Mouse (Mus musculus) heart, embryonic 11.5 days (tissue): ENCODE data around the gene Rag2. TPM values are rescaled to one million over a fixed set of nuclear protein-coding genes. Genes with fewer than 3 reads are reported as not detected.

ENCODE experiments used
- ATAC-seq: fragments of 200-750 bp; cut with Nextera tagmentation; replicated peaks from 2 replicates; pipeline ENCODE4 v1.8.0; 2017; ENCODE audit warnings: moderate library complexity; ENCODE audit not compliant: insufficient number of reproducible peaks, low FRiP score, low TSS enrichment
- H3K27ac ChIP-seq: fragments of 300-500 bp; sonication (generic); 2 replicates; pipeline ENCODE4 v1.5.1; 2014; ENCODE audit warnings: mild to moderate bottlenecking, low read depth, low read length
- H3K27me3 ChIP-seq: fragments of 300-500 bp; sonication (generic); 2 replicates; pipeline ENCODE4 v1.6.1; 2014; ENCODE audit warnings: mild to moderate bottlenecking, low read length, mixed read lengths; ENCODE audit not compliant: control insufficient read depth, insufficient read depth
- H3K36me3 ChIP-seq: fragments of 300-500 bp; sonication (generic); 2 replicates; pipeline ENCODE4 v1.6.1; 2014; ENCODE audit warnings: mild to moderate bottlenecking, low read length, moderate library complexity, mixed read lengths; ENCODE audit not compliant: control insufficient read depth, insufficient read depth
- H3K4me1 ChIP-seq: fragments of 300-500 bp; sonication (generic); 2 replicates; pipeline ENCODE4 v1.6.1; 2014; ENCODE audit warnings: low read length; ENCODE audit not compliant: control insufficient read depth, insufficient read depth
- H3K4me2 ChIP-seq: fragments of 300-500 bp; sonication (generic); 2 replicates; pipeline ENCODE4 v1.6.1; 2014; ENCODE audit warnings: mild to moderate bottlenecking, moderate library complexity
- H3K4me3 ChIP-seq: fragments of 300-500 bp; sonication (generic); 2 replicates; pipeline ENCODE4 v1.5.1; 2014; ENCODE audit warnings: low read depth, low read length
- H3K9ac ChIP-seq: fragments of 300-500 bp; sonication (generic); 2 replicates; pipeline ENCODE4 v1.6.1; 2014; ENCODE audit warnings: mild to moderate bottlenecking, low read depth, low read length, moderate library complexity
- H3K9me3 ChIP-seq: fragments of 300-500 bp; sonication (generic); replicated peaks from 2 replicates; pipeline ENCODE4 v1.6.1; 2016; ENCODE audit warnings: low read length; ENCODE audit not compliant: control insufficient read depth
- WGBS: fragments of 180-500 bp; shearing (Covaris S2); extraction: QIAGEN DNeasy Blood & Tissue Kit; methylation state at CpG from one replicate; pipeline ENCODE4 v1.1.7; 2014; ENCODE audit not compliant: insufficient replicate concordance; 5-methylcytosine and 5-hydroxymethylcytosine counted together
- polyA plus RNA-seq: library from polyadenylated mRNA; unstranded; fragments of >200 nt; fragmentation: Nextera tagmentation; extraction: Ambion mirVana; gene quantifications from 2 replicates; pipeline ENCODE4 v1.2.1, GENCODE M21; 2014

The Rag2 gene
- not detected in 2 replicates for polyA plus RNA-seq

DNA sequence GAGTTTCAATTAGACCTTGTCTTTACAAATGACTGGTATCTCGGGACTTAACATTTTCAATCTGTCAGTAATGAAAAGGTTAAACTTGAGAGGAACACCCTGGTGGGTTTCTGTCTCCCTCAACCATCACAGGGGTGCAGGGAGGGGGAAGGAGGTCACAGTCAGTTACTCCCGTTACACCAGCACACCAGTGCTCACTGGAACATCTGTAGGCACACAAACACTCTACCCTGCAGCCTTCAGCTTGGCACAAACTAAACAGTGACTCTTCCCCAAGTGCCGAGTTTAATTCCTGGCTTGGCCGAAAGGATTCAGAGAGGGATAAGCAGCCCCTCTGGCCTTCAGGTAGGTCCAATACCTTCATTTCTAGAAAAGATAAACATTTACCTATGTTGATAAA lies at the start of gene Rag2:
Rag2 (plus strand) TSS at position 193 of the 400 bp plus-strand sequence.
- H3K27me3 ChIP-seq: no peaks in the 10 kb centered on the region
- H3K9me3 ChIP-seq: no peaks in the 10 kb centered on the region
- H3K4me3 ChIP-seq: no peak within 1 kb of the TSS
- ATAC-seq: no peak
- no peaks in the 10 kb centered on the region for H3K4me1 ChIP-seq
- no peak within 1 kb of the TSS for H3K27ac ChIP-seq
- 61% methylated on average over 4 of the region's 4 CpGs for WGBS
- no peak within 1 kb of the TSS for H3K9ac ChIP-seq
- no peaks in the 10 kb centered on the region for H3K36me3 ChIP-seq
- H3K4me2 ChIP-seq: no peak within 1 kb of the TSS

DNA sequence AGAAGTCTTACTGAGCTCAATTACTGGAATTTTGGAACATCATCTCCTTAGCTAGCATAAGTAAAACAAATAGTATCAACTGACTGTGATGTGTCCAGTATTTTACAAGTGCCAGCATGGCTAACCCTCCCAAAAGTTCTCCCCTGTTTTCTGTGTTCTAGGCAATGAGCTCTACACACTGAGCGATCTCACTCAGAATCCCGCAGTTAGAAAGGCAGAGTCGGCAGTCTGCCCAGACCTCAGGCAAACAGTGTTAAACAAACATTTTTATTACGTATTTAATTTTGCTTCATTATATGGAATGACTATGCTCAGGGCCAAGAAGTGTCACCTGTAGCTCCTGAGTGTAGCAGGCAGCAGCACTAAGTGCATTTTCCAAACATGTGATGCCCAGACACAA lies 47.3 kb upstream of the Rag2 start:
- no peaks in the 10 kb centered on the region for H3K27me3 ChIP-seq

DNA sequence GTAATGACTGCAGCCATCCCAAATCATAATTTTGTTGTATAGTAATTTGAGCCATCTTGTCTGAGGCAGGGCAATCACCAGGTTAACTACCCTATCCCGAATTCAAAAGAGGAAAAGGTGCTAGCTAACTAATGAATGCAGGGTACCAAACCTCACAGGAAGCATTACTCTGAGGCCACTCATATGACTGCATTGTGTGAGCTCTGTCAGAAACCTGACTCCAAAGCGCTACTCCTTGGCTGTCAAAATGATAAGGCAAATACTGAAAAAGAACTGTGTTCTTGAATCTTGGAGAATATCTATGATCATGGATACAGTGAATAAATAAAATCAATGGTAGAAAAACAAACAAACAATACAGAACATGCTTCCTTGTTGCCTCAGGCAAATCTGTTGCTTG lies 44.5 kb upstream of the Rag2 start:
- 71% methylated on average over 2 of the region's 2 CpGs for WGBS
- H3K36me3 ChIP-seq: no peaks in the 10 kb centered on the region
- H3K27ac ChIP-seq: no peak overlapping the region
- no peaks in the 10 kb centered on the region for H3K4me1 ChIP-seq
- no peaks in the 10 kb centered on the region for H3K9me3 ChIP-seq
- ATAC-seq: no peak
- no peak overlapping the region for H3K4me3 ChIP-seq
- H3K4me2 ChIP-seq: no peak overlapping the region
- H3K27me3 ChIP-seq: no peaks in the 10 kb centered on the region
- no peak overlapping the region for H3K9ac ChIP-seq

More for the DNA sequence above, 47.3 kb upstream of the Rag2 start:
- H3K9ac ChIP-seq: no peak overlapping the region
- no peaks in the 10 kb centered on the region for H3K9me3 ChIP-seq
- no peak overlapping the region for H3K4me3 ChIP-seq
- no peak for ATAC-seq
- no peaks in the 10 kb centered on the region for H3K4me1 ChIP-seq
- no peaks in the 10 kb centered on the region for H3K36me3 ChIP-seq
- no peak overlapping the region for H3K27ac ChIP-seq
- 84% methylated on average over 4 of the region's 4 CpGs for WGBS
- H3K4me2 ChIP-seq: no peak overlapping the region

DNA sequence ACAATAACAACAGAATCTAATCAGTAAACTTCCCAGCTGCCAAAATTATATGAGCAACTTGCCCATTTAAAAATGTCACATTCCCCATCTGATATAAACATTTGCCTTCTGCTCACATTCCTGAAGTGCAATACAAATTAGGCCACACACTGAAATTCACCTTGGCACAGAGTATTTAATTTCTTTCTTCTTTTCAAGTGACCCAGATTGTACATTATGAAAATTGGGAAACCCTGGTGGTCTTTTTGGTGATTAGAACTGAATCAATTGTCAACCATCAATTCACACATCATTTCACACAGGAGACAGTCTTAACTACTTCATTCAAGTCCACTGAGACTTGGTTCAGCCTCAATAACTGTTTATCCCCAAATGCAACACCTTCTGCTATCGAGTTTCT lies 44.1 kb upstream of the Rag2 start:
- no peaks in the 10 kb centered on the region for H3K36me3 ChIP-seq
- no peaks in the 10 kb centered on the region for H3K4me1 ChIP-seq
- no peaks in the 10 kb centered on the region for H3K27me3 ChIP-seq
- WGBS: 86% methylated on average over 1 of the region's 1 CpGs
- no peak overlapping the region for H3K4me3 ChIP-seq
- no peak overlapping the region for H3K4me2 ChIP-seq
- H3K27ac ChIP-seq: no peak overlapping the region
- no peak overlapping the region for H3K9ac ChIP-seq
- ATAC-seq: no peak
- H3K9me3 ChIP-seq: no peaks in the 10 kb centered on the region

DNA sequence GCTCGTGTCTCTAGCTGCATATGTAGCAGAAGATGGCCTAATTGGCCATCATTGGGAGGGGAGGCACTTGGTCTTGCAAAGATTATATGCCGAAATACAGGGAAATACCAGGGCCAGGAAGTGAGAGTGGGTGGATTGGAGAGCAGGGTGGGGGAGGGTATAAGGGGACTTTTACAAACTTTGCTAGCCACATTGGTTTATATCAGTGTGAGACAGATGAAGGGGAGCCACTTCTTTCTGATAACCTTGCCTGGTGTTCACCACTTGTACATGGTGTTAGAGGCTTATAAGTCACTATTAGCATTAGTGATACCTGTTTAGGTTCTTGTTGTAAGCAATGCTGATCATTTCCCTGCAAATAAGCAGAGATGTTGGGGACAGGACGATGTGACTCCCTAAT lies 43.5 kb upstream of the Rag2 start:
- Histone ChIP-seq H3K9ac (no peak overlapping the region), H3K27ac (no peak overlapping the region), H3K4me2 (no peak overlapping the region), H3K9me3 (no peaks in the 10 kb centered on the region), H3K4me1 (no peaks in the 10 kb centered on the region), H3K4me3 (no peak overlapping the region), H3K27me3 (no peaks in the 10 kb centered on the region), H3K36me3 (no peaks in the 10 kb centered on the region)
- ATAC-seq: no peak
- 75% methylated on average over 3 of the region's 3 CpGs for WGBS

DNA sequence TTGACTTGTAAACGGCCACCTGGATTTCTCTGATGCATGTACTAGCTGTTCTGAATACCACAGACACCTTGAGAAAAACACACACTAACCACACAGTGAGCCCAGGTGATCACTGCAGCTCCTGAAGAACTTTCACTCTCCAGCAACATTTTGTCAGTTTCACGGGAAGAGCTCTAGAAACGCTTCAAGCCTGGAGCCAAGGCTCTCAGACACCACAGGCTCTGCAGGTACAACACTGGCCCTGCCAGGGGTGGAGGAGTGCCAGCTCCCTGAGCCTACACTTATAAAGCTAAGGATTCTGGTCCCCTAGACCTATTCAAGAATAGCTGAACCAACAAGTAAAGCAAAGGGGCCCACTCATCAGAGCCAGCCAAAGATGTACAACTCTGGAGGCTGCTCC lies 43.1 kb upstream of the Rag2 start:
- no peak overlapping the region for H3K9ac ChIP-seq
- H3K27me3 ChIP-seq: no peaks in the 10 kb centered on the region
- no peaks in the 10 kb centered on the region for H3K9me3 ChIP-seq
- no peak overlapping the region for H3K4me3 ChIP-seq
- ATAC-seq: no peak
- no peak overlapping the region for H3K27ac ChIP-seq
- H3K4me2 ChIP-seq: no peak overlapping the region
- WGBS: 77% methylated on average over 3 of the region's 3 CpGs
- no peaks in the 10 kb centered on the region for H3K36me3 ChIP-seq
- no peaks in the 10 kb centered on the region for H3K4me1 ChIP-seq

DNA sequence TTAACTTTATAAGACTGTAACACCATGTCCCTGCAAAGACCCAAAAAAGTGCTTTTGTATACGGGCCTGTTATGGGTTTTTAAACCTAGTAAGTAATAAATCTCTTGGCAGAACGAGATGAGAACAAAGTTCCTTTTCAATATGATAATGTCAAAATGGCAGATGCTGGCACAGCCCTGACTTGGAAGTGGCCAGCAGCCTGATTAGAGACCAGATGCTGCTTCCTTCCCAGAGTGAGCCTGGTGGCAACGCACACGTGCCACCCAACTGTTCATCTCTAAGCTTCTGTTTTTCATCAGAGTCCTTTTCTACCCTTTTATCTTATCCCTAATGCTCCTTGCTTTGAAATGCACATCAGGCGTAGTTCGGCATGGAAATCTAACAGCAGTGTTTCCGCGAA lies 33.2 kb upstream of the Rag2 start:
- WGBS: 52% methylated on average over 8 of the region's 8 CpGs
- ATAC-seq: no peak
- no peaks in the 10 kb centered on the region for H3K4me1 ChIP-seq
- no peaks in the 10 kb centered on the region for H3K9me3 ChIP-seq
- no peak overlapping the region for H3K4me3 ChIP-seq
- H3K9ac ChIP-seq: no peak overlapping the region
- H3K27ac ChIP-seq: no peak overlapping the region
- H3K4me2 ChIP-seq: no peak overlapping the region
- H3K27me3 ChIP-seq: no peaks in the 10 kb centered on the region
- H3K36me3 ChIP-seq: no peaks in the 10 kb centered on the region

DNA sequence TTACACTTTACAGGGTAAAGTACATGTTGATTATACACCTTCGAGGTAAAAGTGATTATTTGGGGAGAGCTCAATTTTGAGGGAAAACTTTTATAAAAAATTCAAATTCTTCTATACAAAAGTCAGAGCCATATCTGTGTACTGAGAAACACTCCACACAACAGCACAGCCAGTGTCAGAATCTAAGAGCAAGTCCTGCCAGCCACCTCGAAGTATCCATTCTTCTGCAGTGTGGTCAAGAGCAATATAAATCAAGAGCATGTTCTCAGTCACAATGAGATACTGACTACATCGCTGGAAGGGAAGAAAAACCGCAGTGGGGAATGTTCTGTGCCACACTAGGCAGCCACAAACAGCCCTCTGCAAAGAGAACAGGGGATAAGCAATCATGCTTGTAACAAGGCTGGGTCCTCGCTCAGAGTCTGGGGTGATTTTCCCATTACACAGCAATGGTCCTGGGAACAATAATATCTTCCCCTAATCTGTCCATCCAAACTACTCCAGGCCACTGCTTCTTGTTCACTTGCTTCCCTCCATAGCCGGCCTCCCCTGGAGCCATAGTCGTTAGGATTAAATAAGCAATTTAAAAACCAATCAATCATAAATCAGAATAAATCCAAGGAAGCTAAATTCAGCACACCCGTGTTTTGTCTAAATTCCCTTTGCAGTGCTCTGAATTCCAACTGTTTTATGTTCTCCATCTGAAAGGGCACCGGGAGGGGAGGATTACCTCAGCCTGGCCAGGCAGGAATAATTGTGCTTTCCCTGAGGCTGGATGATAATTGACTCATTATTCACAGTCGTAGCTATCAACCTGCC lies 32.3 kb upstream of the Rag2 start:
- H3K36me3 ChIP-seq: no peaks in the 10 kb centered on the region
- H3K27me3 ChIP-seq: no peaks in the 10 kb centered on the region
- H3K4me3 ChIP-seq: no peak overlapping the region
- no peak overlapping the region for H3K9ac ChIP-seq
- H3K27ac ChIP-seq: no peak overlapping the region
- H3K4me1 ChIP-seq: no peaks in the 10 kb centered on the region
- no peak for ATAC-seq
- no peaks in the 10 kb centered on the region for H3K9me3 ChIP-seq
- WGBS: 46% methylated on average over 10 of the region's 10 CpGs
- no peak overlapping the region for H3K4me2 ChIP-seq

DNA sequence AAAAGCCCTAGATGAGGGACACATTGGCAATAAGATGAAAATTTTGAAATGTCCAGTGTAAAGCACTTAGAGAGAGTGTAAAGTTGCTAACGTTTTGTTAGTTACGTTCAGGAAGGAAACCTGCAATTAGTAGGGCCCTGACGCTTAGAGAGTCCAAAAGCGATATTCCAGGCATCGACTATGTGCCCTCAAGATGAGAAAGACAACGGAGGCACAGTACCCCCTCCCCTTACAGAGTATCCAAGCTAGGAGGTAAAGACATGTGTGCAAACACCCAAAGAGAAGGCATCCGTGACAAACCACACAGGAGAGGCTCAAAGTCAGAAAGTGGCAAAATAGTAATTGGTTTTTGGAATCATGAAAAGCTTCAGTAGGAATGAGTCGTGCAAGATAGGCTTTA lies 31.6 kb upstream of the Rag2 start:
- H3K9me3 ChIP-seq: no peaks in the 10 kb centered on the region
- H3K27ac ChIP-seq: no peak overlapping the region
- 80% methylated on average over 8 of the region's 8 CpGs for WGBS
- no peak overlapping the region for H3K4me2 ChIP-seq
- H3K9ac ChIP-seq: no peak overlapping the region
- H3K27me3 ChIP-seq: no peaks in the 10 kb centered on the region
- H3K4me1 ChIP-seq: no peaks in the 10 kb centered on the region
- H3K36me3 ChIP-seq: no peaks in the 10 kb centered on the region
- no peak overlapping the region for H3K4me3 ChIP-seq
- no peak for ATAC-seq
